In the genomic region with DNA sequence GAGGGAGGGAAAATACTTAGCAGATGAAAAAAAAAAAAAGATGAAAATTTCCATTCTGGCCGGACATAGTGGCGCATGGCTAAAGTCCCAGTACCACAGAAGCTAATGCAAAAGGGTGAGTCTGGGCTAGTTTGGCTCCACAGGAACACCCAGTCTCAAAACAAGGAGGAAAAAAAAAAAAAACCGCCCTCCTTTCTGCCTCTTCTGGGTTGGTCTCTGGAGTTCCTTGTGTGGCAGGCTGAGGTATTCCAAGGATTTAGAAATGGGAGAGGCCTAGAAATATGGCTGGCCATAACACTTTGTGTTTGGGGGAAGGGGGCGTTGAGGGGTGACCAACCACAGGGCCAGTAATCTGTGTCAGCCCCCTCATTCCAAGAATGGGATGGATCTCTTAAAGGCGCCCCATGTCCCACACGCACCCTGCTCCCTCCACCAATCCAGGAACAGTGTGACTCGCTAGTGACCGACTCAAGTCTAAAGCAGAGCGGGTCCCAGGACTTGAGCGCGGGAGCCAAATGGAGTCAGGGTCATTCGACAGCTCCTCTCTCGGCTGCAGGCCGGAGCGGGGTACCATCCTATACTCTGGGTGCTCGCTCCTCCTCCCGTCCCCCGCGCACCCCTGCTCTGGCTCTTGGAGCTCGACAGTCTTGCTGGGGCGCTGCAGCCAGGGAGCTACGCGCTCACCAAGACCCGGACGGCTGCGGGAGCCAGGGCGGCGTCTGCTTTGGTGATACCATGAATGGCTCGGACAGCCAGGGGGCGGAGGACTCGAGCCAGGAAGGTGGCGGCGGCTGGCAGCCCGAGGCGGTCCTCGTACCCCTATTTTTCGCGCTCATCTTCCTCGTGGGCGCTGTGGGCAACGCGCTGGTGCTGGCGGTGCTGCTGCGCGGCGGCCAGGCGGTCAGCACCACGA, we compare ENCODE assay signal across 9 mouse cellular contexts. TPM values are rescaled to one million over a fixed set of nuclear protein-coding genes. Genes with fewer than 3 reads are reported as not detected.
DNase-seq lines count a peak whose midpoint lies in the region; ATAC-seq and TF ChIP-seq lines count a peak whose summit lies in the region.
"Had no signal": no experiment of that assay in that cellular context is flagged by ENCODE, and none has a peak within 500 bp of the region (broad histone marks: within the 10 kb centered on the region; RNA-seq: fewer than 3 reads in every experiment).

A gene (plus strand): TSS at position 189 of the 913 bp plus-strand sequence.

- H3K4me2 ChIP-seq in kidney, postnatal 0 days (ENCODE audit: low read length) = peak within 1 kb of the TSS; percentile 48
- H3K4me2 ChIP-seq in intestine, postnatal 0 days (replicated peaks; ENCODE audit: low read depth) = peak within 1 kb of the TSS; percentile 63
- peak within 1 kb of the TSS; percentile 35 for H3K4me2 ChIP-seq in neural tube, embryonic 11.5 days (ENCODE audit: low read depth)

- no peaks in the 10 kb centered on the region for H3K36me3 ChIP-seq in kidney, postnatal 0 days (ENCODE audit: insufficient read depth, low read length)
- H3K36me3 ChIP-seq in embryonic facial prominence, embryonic 10.5 days (replicated peaks) = no peaks in the 10 kb centered on the region
- no peaks in the 10 kb centered on the region; the same call in 1 of the 2 replicates for H3K36me3 ChIP-seq in intestine, postnatal 0 days (ENCODE audit: control insufficient read depth, insufficient read depth)
- H3K36me3 ChIP-seq in neural tube, embryonic 11.5 days (ENCODE audit: control insufficient read depth, insufficient read depth, low read length) = no peaks in the 10 kb centered on the region

- intact Hi-C loops in left cerebral cortex, postnatal 36 days (cut with DNase I) = no loop called here

- no peak within 1 kb of the TSS for H3K27ac ChIP-seq in kidney, postnatal 0 days
- H3K27ac ChIP-seq in embryonic facial prominence, embryonic 10.5 days (replicated peaks) = no peak within 1 kb of the TSS; the same call in 1 of the 2 replicates
- H3K27ac ChIP-seq in intestine, postnatal 0 days (ENCODE audit: low read depth, low read length) = no peak within 1 kb of the TSS
- H3K27ac ChIP-seq in neural tube, embryonic 11.5 days (ENCODE audit: low read depth, low read length) = no peak within 1 kb of the TSS

- peak; percentile 18 for DNase-seq in kidney, postnatal 0 days (ENCODE audit: low spot score)
- no peak for DNase-seq in kidney, adult 9 months
- peak; percentile 57 for DNase-seq in embryonic facial prominence, embryonic 10.5 days (ENCODE audit: low spot score)
- peak; percentile 44 for DNase-seq in neural tube, embryonic 11.5 days (ENCODE audit: low spot score)
- DNase-seq in layer of hippocampus, postnatal 25 days (ENCODE audit: extremely low spot score in 1 of 2, low spot score in 1 of 2) = no peak
- DNase-seq in adrenal gland, adult 2 months = no peak
- no peak for DNase-seq in left cerebral cortex, postnatal 36 days (ENCODE audit: low spot score in 2 of 2)
- DNase-seq: kidney, adult 11 months had no signal

- WGBS in kidney, postnatal 0 days = 7% methylated on average over 48 of the region's 48 CpGs
- WGBS in embryonic facial prominence, embryonic 10.5 days = 6% methylated on average over 48 of the region's 48 CpGs
- 7% methylated on average over 48 of the region's 48 CpGs for WGBS in intestine, postnatal 0 days
- 5% methylated on average over 48 of the region's 48 CpGs for WGBS in neural tube, embryonic 11.5 days

- peak within 1 kb of the TSS; percentile 5; the same call in 1 of the 2 replicates for H3K9ac ChIP-seq in kidney, postnatal 0 days (ENCODE audit: low read depth, low read length)
- peak within 1 kb of the TSS; percentile 11; the same call in 1 of the 2 replicates for H3K9ac ChIP-seq in intestine, postnatal 0 days (ENCODE audit: low read depth, low read length)
- H3K9ac ChIP-seq in neural tube, embryonic 11.5 days (ENCODE audit: low read length) = no peak within 1 kb of the TSS

- no peaks in the 10 kb centered on the region for H3K9me3 ChIP-seq in kidney, postnatal 0 days (replicated peaks; ENCODE audit: low read length)
- H3K9me3 ChIP-seq in embryonic facial prominence, embryonic 10.5 days = no peaks in the 10 kb centered on the region
- H3K9me3 ChIP-seq in intestine, postnatal 0 days (ENCODE audit: control insufficient read depth) = no peaks in the 10 kb centered on the region
- no peaks in the 10 kb centered on the region for H3K9me3 ChIP-seq in neural tube, embryonic 11.5 days (ENCODE audit: control insufficient read depth, low read length)

- H3K4me1 ChIP-seq in kidney, postnatal 0 days (replicated peaks; ENCODE audit: insufficient read depth, low read length) = peaks cover 6% of the 10 kb centered on the region; the same call in 1 of the 2 replicates
- H3K4me1 ChIP-seq in embryonic facial prominence, embryonic 10.5 days = peaks cover 31% of the 10 kb centered on the region
- H3K4me1 ChIP-seq in intestine, postnatal 0 days (replicated peaks; ENCODE audit: control insufficient read depth, insufficient read depth, low read length) = no peaks in the 10 kb centered on the region
- no peaks in the 10 kb centered on the region for H3K4me1 ChIP-seq in neural tube, embryonic 11.5 days (ENCODE audit: control insufficient read depth, insufficient read depth, low read length)

- H3K4me3 ChIP-seq in kidney, postnatal 0 days (replicated peaks; ENCODE audit: low read depth, low read length) = peak within 1 kb of the TSS; percentile 26
- peak within 1 kb of the TSS; percentile 51 for H3K4me3 ChIP-seq in embryonic facial prominence, embryonic 10.5 days
- peak within 1 kb of the TSS; percentile 38 for H3K4me3 ChIP-seq in intestine, postnatal 0 days (ENCODE audit: low read depth, low read length)
- peak within 1 kb of the TSS; percentile 19 for H3K4me3 ChIP-seq in neural tube, embryonic 11.5 days (ENCODE audit: low read depth, low read length)

- TF ChIP-seq CTCF in kidney, postnatal 0 days (IDR thresholded peaks at IDR 0.05; ENCODE audit: low read depth) = peak; percentile 29; the same call in 1 of the 2 replicates
- TF ChIP-seq CTCF in intestine, postnatal 0 days (IDR thresholded peaks at IDR 0.05; ENCODE audit: low read depth) = peak; percentile 28; the same call in 1 of the 2 replicates

- H3K27me3 ChIP-seq in kidney, postnatal 0 days (ENCODE audit: insufficient read depth, low read length) = peaks cover 37% of the 10 kb centered on the region
- peaks cover 65% of the 10 kb centered on the region for H3K27me3 ChIP-seq in embryonic facial prominence, embryonic 10.5 days (replicated peaks; ENCODE audit: low read depth, poor library complexity, severe bottlenecking)
- H3K27me3 ChIP-seq in intestine, postnatal 0 days (replicated peaks; ENCODE audit: control insufficient read depth, insufficient read depth, low read length) = peaks cover 52% of the 10 kb centered on the region
- peaks cover 54% of the 10 kb centered on the region for H3K27me3 ChIP-seq in neural tube, embryonic 11.5 days (ENCODE audit: control insufficient read depth, insufficient read depth, low read length)

- no peak for ATAC-seq in kidney, postnatal 0 days (replicated peaks; ENCODE audit: low FRiP score, low read depth)
- peak; percentile 21; the same call in 1 of the 2 replicates for ATAC-seq in intestine, postnatal 0 days
- ATAC-seq in neural tube, embryonic 11.5 days (ENCODE audit: insufficient read depth, low FRiP score, low TSS enrichment) = no peak

RNA-seq across cellular contexts. Expression of the gene that starts here (rescaled TPM):
- polyA plus RNA-seq in kidney, postnatal 0 days (2015; fragmentation: Nextera tagmentation; extraction: Ambion mirVana) = 0.13 and 0.18 TPM in 2 replicates
- 0.25 and 0.39 TPM in 2 replicates for polyA plus RNA-seq in embryonic facial prominence, embryonic 10.5 days (2016; fragmentation: Nextera tagmentation; extraction: Ambion mirVana)
- 0.10 and 0.29 TPM in 2 replicates for polyA plus RNA-seq in intestine, postnatal 0 days (2015; fragmentation: Nextera tagmentation; extraction: Ambion mirVana)
- polyA plus RNA-seq in neural tube, embryonic 11.5 days (2014; fragmentation: Nextera tagmentation; extraction: Ambion mirVana) = 0.49 and 0.70 TPM in 2 replicates
- total RNA-seq in layer of hippocampus, postnatal 25 days (2021) = not detected
- under 1 TPM in 1 of 2 experiments, not detected in 1; 0.24 TPM for total RNA-seq in adrenal gland, adult 2 months (2021)
- 0.90 and 1.1 TPM in 2 replicates for polyA plus RNA-seq in adrenal gland, adult 2 months (2012; rRNA removed)
- not detected for total RNA-seq in left cerebral cortex, postnatal 36 days (2021)

Comparison
In these comparisons a context has a peak if more than half of its experiments do, and no peak if none do; other contexts are left out.
1. Peak in DNase-seq, H3K4me3 ChIP-seq, H3K9ac ChIP-seq and H3K4me2 ChIP-seq in kidney, postnatal 0 days; RNA of the gene not detected or under 1 TPM.
2. Peak in DNase-seq and H3K4me3 ChIP-seq in embryonic facial prominence, embryonic 10.5 days; RNA of the gene not detected or under 1 TPM.
3. Peak in ATAC-seq, H3K4me3 ChIP-seq, H3K9ac ChIP-seq and H3K4me2 ChIP-seq in intestine, postnatal 0 days; RNA of the gene not detected or under 1 TPM.
4. Peak in DNase-seq, H3K4me3 ChIP-seq and H3K4me2 ChIP-seq in neural tube, embryonic 11.5 days; RNA of the gene not detected or under 1 TPM.